24 mouse cellular contexts compared by ENCODE assay signal in genomic region chr8:3655526-3655925, GRCm38 (mm10). TPM values are rescaled to one million over a fixed set of nuclear protein-coding genes. Genes with fewer than 3 reads are reported as not detected.
A peak's percentile ranks its signal among the peaks of the same experiment; 100 is the strongest.
DNase-seq lines count a peak whose midpoint lies in the region; ATAC-seq lines count a peak whose summit lies in the region.
"Had no signal": no experiment of that assay in that cellular context is flagged by ENCODE, and none has a peak within 500 bp of the region (broad histone marks: within the 10 kb centered on the region; RNA-seq: fewer than 3 reads in every experiment).

Gene Retn (plus strand): TSS chr8:3655770.

- no peak within 1 kb of the TSS for H3K4me3 ChIP-seq in liver, embryonic 12.5 days
- H3K4me3 ChIP-seq in intestine, embryonic 16.5 days (ENCODE audit: low read length), result no peak within 1 kb of the TSS
- H3K4me3 ChIP-seq: erythroblast, embryonic 14.5 days; heart, embryonic 10.5 days; heart, embryonic 15.5 days; intestine, embryonic 15.5 days; liver, embryonic 15.5 days; neural tube, embryonic 13.5 days had no signal

- 48% methylated on average over 3 of the region's 3 CpGs for WGBS in liver, embryonic 12.5 days (ENCODE audit: insufficient replicate concordance)
- WGBS in large intestine, adult 2 months, result 59% methylated on average over 3 of the region's 3 CpGs
- 59% methylated on average over 3 of the region's 3 CpGs for WGBS in intestine, embryonic 16.5 days

- H3K4me1 ChIP-seq in liver, embryonic 12.5 days, result 0 out of 2 replicates have a peak, but pooled peaks cover 3% of the 10 kb centered on the region
- H3K4me1 ChIP-seq in intestine, embryonic 16.5 days (ENCODE audit: control insufficient read depth, insufficient read depth, low read length), result no peaks in the 10 kb centered on the region
- H3K4me1 ChIP-seq: heart, embryonic 10.5 days; heart, embryonic 15.5 days; intestine, embryonic 15.5 days; liver, embryonic 15.5 days had no signal

- H3K27ac ChIP-seq in liver, embryonic 12.5 days, result no peak within 1 kb of the TSS
- no peak within 1 kb of the TSS for H3K27ac ChIP-seq in intestine, embryonic 16.5 days (ENCODE audit: low read length)
- H3K27ac ChIP-seq: heart, embryonic 10.5 days; heart, embryonic 15.5 days; intestine, embryonic 15.5 days; liver, embryonic 15.5 days; neural tube, embryonic 13.5 days had no signal

- H3K9ac ChIP-seq in liver, embryonic 12.5 days, result no peak within 1 kb of the TSS
- H3K9ac ChIP-seq in intestine, embryonic 16.5 days (ENCODE audit: low read depth, low read length), result no peak within 1 kb of the TSS
- H3K9ac ChIP-seq: forebrain, postnatal 0 days; heart, embryonic 15.5 days; intestine, embryonic 15.5 days; liver, embryonic 15.5 days; lung, embryonic 14.5 days; neural tube, embryonic 13.5 days had no signal

- no peaks in the 10 kb centered on the region for H3K9me3 ChIP-seq in liver, embryonic 12.5 days (replicated peaks)
- no peaks in the 10 kb centered on the region for H3K9me3 ChIP-seq in intestine, embryonic 16.5 days (ENCODE audit: control insufficient read depth, low read length)
- H3K9me3 ChIP-seq: heart, embryonic 10.5 days; heart, embryonic 15.5 days; intestine, embryonic 15.5 days; liver, embryonic 15.5 days; neural tube, embryonic 13.5 days had no signal

- H3K4me2 ChIP-seq in liver, embryonic 12.5 days, result no peak within 1 kb of the TSS
- no peak within 1 kb of the TSS for H3K4me2 ChIP-seq in intestine, embryonic 16.5 days (ENCODE audit: low read depth, low read length)
- H3K4me2 ChIP-seq: heart, embryonic 15.5 days; intestine, embryonic 15.5 days; liver, embryonic 15.5 days; lung, embryonic 14.5 days; neural tube, embryonic 13.5 days had no signal

- peaks cover 31% of the 10 kb centered on the region for H3K27me3 ChIP-seq in liver, embryonic 12.5 days (replicated peaks)
- no peaks in the 10 kb centered on the region for H3K27me3 ChIP-seq in intestine, embryonic 16.5 days (replicated peaks; ENCODE audit: control insufficient read depth, insufficient read depth, low read length)
- H3K27me3 ChIP-seq: intestine, embryonic 15.5 days; neural tube, embryonic 13.5 days had no signal

- no peak for DNase-seq in liver
- DNase-seq in adrenal gland, adult 2 months, result peak; percentile 37
- peak; percentile 38 for DNase-seq in adrenal gland, postnatal 14 days
- DNase-seq in large intestine, adult 2 months (ENCODE audit: low read depth, low spot score), result no peak
- DNase-seq in yolk sac, embryonic 10.5 days (ENCODE audit: low spot score), result no peak
- DNase-seq: B cell, adult 2 months; cerebellum, adult 2 months; cerebellum, postnatal 14 days; forebrain, postnatal 0 days; kidney, adult 9 months; kidney, postnatal 36 days; lung, embryonic 14.5 days had no signal

- ATAC-seq in liver, embryonic 12.5 days, result 0 out of 2 replicates have a peak, but pooled peaks have one; percentile 7
- ATAC-seq in intestine, embryonic 16.5 days, result no peak
- ATAC-seq: forebrain, postnatal 0 days; hindbrain, embryonic 16.5 days had no signal

- no peaks in the 10 kb centered on the region for H3K36me3 ChIP-seq in liver, embryonic 12.5 days
- no peaks in the 10 kb centered on the region for H3K36me3 ChIP-seq in intestine, embryonic 16.5 days (ENCODE audit: control insufficient read depth, insufficient read depth, low read length)
- H3K36me3 ChIP-seq: heart, embryonic 10.5 days; heart, embryonic 15.5 days; intestine, embryonic 15.5 days; liver, embryonic 15.5 days; neural tube, embryonic 13.5 days had no signal

RNA-seq across cellular contexts. Expression of gene Retn, which starts in this region (rescaled TPM):
- polyA plus RNA-seq in liver, embryonic 12.5 days (2016; fragmentation: Nextera tagmentation; extraction: Ambion mirVana), result 0.14 and 0.20 TPM in 2 replicates
- 100 to 1,000 TPM; 165 to 223 TPM for total RNA-seq in adrenal gland, adult 2 months (2021)
- polyA plus RNA-seq in adrenal gland, adult 2 months (2012; rRNA removed), result 59.9 and 96.4 TPM in 2 replicates
- 9.5 and 19.9 TPM in 2 replicates for total RNA-seq in adrenal gland, postnatal 14 days (2021)
- polyA plus RNA-seq in large intestine, adult 2 months (2012; rRNA removed), result 2.9 and 11.9 TPM in 2 replicates
- not detected in 2 replicates for polyA plus RNA-seq in intestine, embryonic 16.5 days (2015; fragmentation: Nextera tagmentation; extraction: Ambion mirVana)
- total RNA-seq: megakaryocyte progenitor cell, adult 5-6 weeks had no signal
- polyA plus RNA-seq: erythroblast, embryonic 14.5 days; heart, embryonic 15.5 days; hindbrain, embryonic 11.5 days; intestine, embryonic 15.5 days; liver, embryonic 15.5 days; lung, embryonic 14.5 days; stomach, embryonic 14.5 days had no signal

Comparison
In these comparisons a context has a peak if more than half of its experiments do, and no peak if none do; other contexts are left out.
1. Peak in ATAC-seq in liver, embryonic 12.5 days; RNA of the gene not detected or under 1 TPM.
2. DNase-seq: peak in adrenal gland, adult 2 months (single experiment) and adrenal gland, postnatal 14 days (single experiment); none in liver (single experiment), large intestine, adult 2 months (single experiment) and yolk sac, embryonic 10.5 days (single experiment).